Mouse (Mus musculus) testis, postnatal 14 days (tissue): ENCODE results near the gene Manba.

Experiments
- DNase-seq: peaks from one replicate; pipeline ENCODE4 v3.0.0; 2021; ENCODE audit warnings: low spot score

Gene Manba

GRCm38 (mm10) chr3:135582246-135582645 lies 96.8 kb downstream of the Manba start:
- DNase-seq = no peak

- DNase-seq = no peak
Measured at GRCm38 (mm10) chr3:135585482-135585881, 100.1 kb downstream of the Manba start.

- no peak for DNase-seq
Measured at GRCm38 (mm10) chr3:135586060-135586459, 100.6 kb downstream of the Manba start.

- no peak for DNase-seq
Measured at GRCm38 (mm10) chr3:135586471-135586880, 101.1 kb downstream of the Manba start.

GRCm38 (mm10) chr3:135590471-135590870 lies 105.1 kb downstream of the Manba start:
- no peak for DNase-seq

GRCm38 (mm10) chr3:135591376-135591775 lies 106.0 kb downstream of the Manba start:
- no peak for DNase-seq

GRCm38 (mm10) chr3:135592011-135592410 lies 106.6 kb downstream of the Manba start:
- DNase-seq = no peak

GRCm38 (mm10) chr3:135594238-135594917 lies 109.0 kb downstream of the Manba start:
- DNase-seq = no peak

- no peak for DNase-seq
Measured at GRCm38 (mm10) chr3:135597014-135597413, 111.6 kb downstream of the Manba start.

- DNase-seq = no peak
Measured at GRCm38 (mm10) chr3:135598355-135598754, 112.9 kb downstream of the Manba start.

GRCm38 (mm10) chr3:135602731-135603130 lies 117.3 kb downstream of the Manba start:
- no peak for DNase-seq

- no peak for DNase-seq
Measured at GRCm38 (mm10) chr3:135604626-135605417, 119.4 kb downstream of the Manba start.

- DNase-seq = no peak
Measured at GRCm38 (mm10) chr3:135605474-135605873, 120.1 kb downstream of the Manba start.

- DNase-seq = no peak
Measured at GRCm38 (mm10) chr3:135606592-135606991, 121.2 kb downstream of the Manba start.

GRCm38 (mm10) chr3:135607021-135607420 lies 121.6 kb downstream of the Manba start:
- no peak for DNase-seq

- no peak for DNase-seq
Measured at GRCm38 (mm10) chr3:135607660-135608473, 122.5 kb downstream of the Manba start.

- DNase-seq = no peak
Measured at GRCm38 (mm10) chr3:135610221-135610620, 124.8 kb downstream of the Manba start.

- no peak for DNase-seq
Measured at GRCm38 (mm10) chr3:135614376-135614775, 129.0 kb downstream of the Manba start.

- DNase-seq = no peak
Measured at GRCm38 (mm10) chr3:135616730-135617129, 131.3 kb downstream of the Manba start.
